Mouse (Mus musculus): ENCODE measurements at regions not wholly inside any gene's neighbourhood (a gene's known extent, or its start where the extent isn't known, plus 50 kb on each side); places are given as distances from the start of the nearest gene placed in this dataset.

- H3K9me3 ChIP-seq (ENCODE audit: low read length) = no peaks in the 10 kb centered on the region
- no peaks in the 10 kb centered on the region for H3K36me3 ChIP-seq (replicated peaks; ENCODE audit: insufficient read depth, low read length)
- no peak overlapping the region for H3K27ac ChIP-seq (ENCODE audit: low read depth)
- TF ChIP-seq CTCF (IDR thresholded peaks at IDR 0.05; ENCODE audit: low read depth) (no peak), EP300 (IDR thresholded peaks at IDR 0.05; ENCODE audit: low read depth) (no peak)
- H3K9ac ChIP-seq (replicated peaks) = no peak overlapping the region
- no peak for ATAC-seq
- DNase-seq = no peak
- H3K4me3 ChIP-seq (ENCODE audit: low read depth, low read length) = no peak overlapping the region
- 66% methylated on average over 15 of the region's 15 CpGs for WGBS (ENCODE audit: insufficient replicate concordance)
- H3K4me2 ChIP-seq (ENCODE audit: low read depth, low read length) = no peak overlapping the region
- H3K4me1 ChIP-seq (ENCODE audit: insufficient read depth) = no peaks in the 10 kb centered on the region
- H3K27me3 ChIP-seq (ENCODE audit: insufficient read depth, low read length) = no peaks in the 10 kb centered on the region
Measured at GRCm38 (mm10) chr8:88972993-88973690, 70.8 kb downstream of the Sall1 start.

- ATAC-seq = no peak
- TF ChIP-seq EP300 (IDR thresholded peaks at IDR 0.05; ENCODE audit: low read depth) (no peak), CTCF (IDR thresholded peaks at IDR 0.05; ENCODE audit: low read depth) (no peak)
Measured at GRCm38 (mm10) chr8:88958843-88959242, 85.1 kb downstream of the Sall1 start.

GRCm38 (mm10) chr8:88953178-88953577, 90.8 kb downstream of the Sall1 start:
- TF ChIP-seq EP300 (IDR thresholded peaks at IDR 0.05; ENCODE audit: low read depth) (no peak), CTCF (IDR thresholded peaks at IDR 0.05; ENCODE audit: low read depth) (no peak)
- no peak for ATAC-seq
- Histone ChIP-seq H3K4me2 (ENCODE audit: low read depth, low read length) (no peak overlapping the region), H3K27me3 (ENCODE audit: insufficient read depth, low read length) (no peaks in the 10 kb centered on the region), H3K36me3 (replicated peaks; ENCODE audit: insufficient read depth, low read length) (no peaks in the 10 kb centered on the region), H3K9me3 (ENCODE audit: low read length) (0 out of 2 replicates have a peak, but pooled peaks cover 2% of the 10 kb centered on the region), H3K4me1 (ENCODE audit: insufficient read depth) (no peaks in the 10 kb centered on the region), H3K9ac (replicated peaks) (no peak overlapping the region), H3K4me3 (ENCODE audit: low read depth, low read length) (no peak overlapping the region), H3K27ac (ENCODE audit: low read depth) (no peak overlapping the region)
- DNase-seq = no peak
- WGBS (ENCODE audit: insufficient replicate concordance) = 56% methylated on average over 2 of the region's 2 CpGs

More at GRCm38 (mm10) chr8:88958843-88959242, 85.1 kb downstream of the Sall1 start:
- H3K36me3 ChIP-seq (replicated peaks; ENCODE audit: insufficient read depth, low read length) = no peaks in the 10 kb centered on the region
- H3K9ac ChIP-seq (replicated peaks) = no peak overlapping the region
- no peaks in the 10 kb centered on the region for H3K4me1 ChIP-seq (ENCODE audit: insufficient read depth)
- H3K9me3 ChIP-seq (ENCODE audit: low read length) = 0 out of 2 replicates have a peak, but pooled peaks cover 2% of the 10 kb centered on the region
- no peak overlapping the region for H3K4me2 ChIP-seq (ENCODE audit: low read depth, low read length)
- no peak for DNase-seq
- H3K27ac ChIP-seq (ENCODE audit: low read depth) = no peak overlapping the region
- H3K27me3 ChIP-seq (ENCODE audit: insufficient read depth, low read length) = no peaks in the 10 kb centered on the region
- H3K4me3 ChIP-seq (ENCODE audit: low read depth, low read length) = no peak overlapping the region

GRCm38 (mm10) chr8:88951829-88952155, 92.2 kb downstream of the Sall1 start:
- no peak overlapping the region for H3K27ac ChIP-seq (ENCODE audit: low read depth)
- TF ChIP-seq CTCF (IDR thresholded peaks at IDR 0.05; ENCODE audit: low read depth) (no peak), EP300 (IDR thresholded peaks at IDR 0.05; ENCODE audit: low read depth) (no peak)
- ATAC-seq (no peak), DNase-seq (no peak)
- H3K9me3 ChIP-seq (ENCODE audit: low read length) = no peaks in the 10 kb centered on the region
- H3K27me3 ChIP-seq (ENCODE audit: insufficient read depth, low read length) = no peaks in the 10 kb centered on the region
- 81% methylated on average over 7 of the region's 7 CpGs for WGBS (ENCODE audit: insufficient replicate concordance)
- H3K4me3 ChIP-seq (ENCODE audit: low read depth, low read length) = no peak overlapping the region
- H3K4me2 ChIP-seq (ENCODE audit: low read depth, low read length) = no peak overlapping the region
- H3K9ac ChIP-seq (replicated peaks) = no peak overlapping the region
- H3K36me3 ChIP-seq (replicated peaks; ENCODE audit: insufficient read depth, low read length) = no peaks in the 10 kb centered on the region
- H3K4me1 ChIP-seq (ENCODE audit: insufficient read depth) = no peaks in the 10 kb centered on the region

GRCm38 (mm10) chr8:88951145-88951828, 92.7 kb downstream of the Sall1 start:
- Histone ChIP-seq H3K27me3 (ENCODE audit: insufficient read depth, low read length) (no peaks in the 10 kb centered on the region), H3K9me3 (ENCODE audit: low read length) (no peaks in the 10 kb centered on the region), H3K9ac (replicated peaks) (no peak overlapping the region), H3K4me3 (ENCODE audit: low read depth, low read length) (no peak overlapping the region), H3K36me3 (replicated peaks; ENCODE audit: insufficient read depth, low read length) (no peaks in the 10 kb centered on the region), H3K27ac (ENCODE audit: low read depth) (no peak overlapping the region), H3K4me2 (ENCODE audit: low read depth, low read length) (no peak overlapping the region), H3K4me1 (ENCODE audit: insufficient read depth) (no peaks in the 10 kb centered on the region)
- TF ChIP-seq CTCF (IDR thresholded peaks at IDR 0.05; ENCODE audit: low read depth) (no peak), EP300 (IDR thresholded peaks at IDR 0.05; ENCODE audit: low read depth) (no peak)
- WGBS (ENCODE audit: insufficient replicate concordance) = 80% methylated on average over 16 of the region's 16 CpGs
- ATAC-seq = no peak
- DNase-seq = no peak

GRCm38 (mm10) chr8:88949975-88950374, 94.0 kb downstream of the Sall1 start:
- Histone ChIP-seq H3K9ac (replicated peaks) (no peak overlapping the region), H3K4me3 (ENCODE audit: low read depth, low read length) (no peak overlapping the region), H3K9me3 (ENCODE audit: low read length) (no peaks in the 10 kb centered on the region), H3K4me1 (ENCODE audit: insufficient read depth) (no peaks in the 10 kb centered on the region), H3K27ac (ENCODE audit: low read depth) (no peak overlapping the region), H3K27me3 (ENCODE audit: insufficient read depth, low read length) (no peaks in the 10 kb centered on the region), H3K36me3 (replicated peaks; ENCODE audit: insufficient read depth, low read length) (no peaks in the 10 kb centered on the region), H3K4me2 (ENCODE audit: low read depth, low read length) (no peak overlapping the region)
- TF ChIP-seq EP300 (IDR thresholded peaks at IDR 0.05; ENCODE audit: low read depth) (no peak), CTCF (IDR thresholded peaks at IDR 0.05; ENCODE audit: low read depth) (no peak)
- no peak for DNase-seq
- 81% methylated on average over 6 of the region's 6 CpGs for WGBS (ENCODE audit: insufficient replicate concordance)
- no peak for ATAC-seq

Data from liver, postnatal 0 days (tissue).